Mouse (Mus musculus): ENCODE data around the gene Zc3hav1. TPM values are rescaled to one million over a fixed set of nuclear protein-coding genes. Genes with fewer than 3 reads are reported as not detected.

The Zc3hav1 gene
- 5.8 and 6.3 TPM in 2 replicates for polyA plus RNA-seq (2014; fragmentation: Nextera tagmentation; extraction: Ambion mirVana)

GRCm38 (mm10) chr6:38353811-38354722 is at the start of gene Zc3hav1:
TSS of gene Zc3hav1 (minus strand) at chr6:38354603.
- peak within 1 kb of the TSS; percentile 70 for H3K4me3 ChIP-seq (ENCODE audit: low read depth, low read length)
- ATAC-seq (ENCODE audit: insufficient number of reproducible peaks, insufficient read depth, low FRiP score, low read depth), result peak; percentile 86
- H3K27ac ChIP-seq (ENCODE audit: low read length), result peak within 1 kb of the TSS; percentile 16; the same call in 1 of the 2 replicates
- no peaks in the 10 kb centered on the region for H3K36me3 ChIP-seq (ENCODE audit: control insufficient read depth, insufficient read depth, low read length)
- H3K9me3 ChIP-seq (ENCODE audit: control insufficient read depth, low read depth, low read length), result no peaks in the 10 kb centered on the region
- peaks cover 7% of the 10 kb centered on the region for H3K27me3 ChIP-seq (ENCODE audit: control insufficient read depth, insufficient read depth, low read length)
- peak within 1 kb of the TSS; percentile 55 for H3K4me2 ChIP-seq (replicated peaks; ENCODE audit: low read depth, low read length)
- WGBS, result under 1% methylated on average over 87 of the region's 87 CpGs
- H3K9ac ChIP-seq (replicated peaks; ENCODE audit: low read depth, low read length), result peak within 1 kb of the TSS; percentile 47
- H3K4me1 ChIP-seq (ENCODE audit: control insufficient read depth, insufficient read depth, low read length), result no peaks in the 10 kb centered on the region; the same call in 1 of the 2 replicates

GRCm38 (mm10) chr6:38389671-38390070 is 35.3 kb upstream of the Zc3hav1 start:
- no peak for ATAC-seq (ENCODE audit: insufficient number of reproducible peaks, insufficient read depth, low FRiP score, low read depth)

GRCm38 (mm10) chr6:38381129-38381771 is 26.8 kb upstream of the Zc3hav1 start, which contains the start of gene Ttc26:
TSS of gene Ttc26 (plus strand) at chr6:38381469.
- Histone ChIP-seq H3K9me3 (ENCODE audit: control insufficient read depth, low read depth, low read length) (no peaks in the 10 kb centered on the region), H3K4me1 (ENCODE audit: control insufficient read depth, insufficient read depth, low read length) (no peaks in the 10 kb centered on the region), H3K9ac (replicated peaks; ENCODE audit: low read depth, low read length) (peak within 1 kb of the TSS; percentile 43), H3K36me3 (ENCODE audit: control insufficient read depth, insufficient read depth, low read length) (no peaks in the 10 kb centered on the region), H3K4me3 (ENCODE audit: low read depth, low read length) (peak within 1 kb of the TSS; percentile 45), H3K4me2 (replicated peaks; ENCODE audit: low read depth, low read length) (peak within 1 kb of the TSS; percentile 47), H3K27me3 (ENCODE audit: control insufficient read depth, insufficient read depth, low read length) (no peaks in the 10 kb centered on the region), H3K27ac (ENCODE audit: low read length) (no peak within 1 kb of the TSS)
- WGBS, result under 1% methylated on average over 26 of the region's 26 CpGs
- peak; percentile 89 for ATAC-seq (ENCODE audit: insufficient number of reproducible peaks, insufficient read depth, low FRiP score, low read depth)

More at GRCm38 (mm10) chr6:38389671-38390070, 35.3 kb upstream of the Zc3hav1 start:
- Histone ChIP-seq H3K4me3 (ENCODE audit: low read depth, low read length) (no peak overlapping the region), H3K9ac (replicated peaks; ENCODE audit: low read depth, low read length) (no peak overlapping the region), H3K4me2 (replicated peaks; ENCODE audit: low read depth, low read length) (no peak overlapping the region), H3K9me3 (ENCODE audit: control insufficient read depth, low read depth, low read length) (no peaks in the 10 kb centered on the region), H3K27me3 (ENCODE audit: control insufficient read depth, insufficient read depth, low read length) (no peaks in the 10 kb centered on the region), H3K27ac (ENCODE audit: low read length) (no peak overlapping the region), H3K4me1 (ENCODE audit: control insufficient read depth, insufficient read depth, low read length) (no peaks in the 10 kb centered on the region), H3K36me3 (ENCODE audit: control insufficient read depth, insufficient read depth, low read length) (peaks cover 4% of the 10 kb centered on the region)
- WGBS, result 85% methylated on average over 3 of the region's 3 CpGs

- H3K4me3 ChIP-seq (ENCODE audit: low read depth, low read length), result peak overlapping the region; percentile 45
- peak overlapping the region; percentile 43 for H3K9ac ChIP-seq (replicated peaks; ENCODE audit: low read depth, low read length)
- peak overlapping the region; percentile 47 for H3K4me2 ChIP-seq (replicated peaks; ENCODE audit: low read depth, low read length)
- no peaks in the 10 kb centered on the region for H3K36me3 ChIP-seq (ENCODE audit: control insufficient read depth, insufficient read depth, low read length)
- no peak for ATAC-seq (ENCODE audit: insufficient number of reproducible peaks, insufficient read depth, low FRiP score, low read depth)
- no peaks in the 10 kb centered on the region for H3K9me3 ChIP-seq (ENCODE audit: control insufficient read depth, low read depth, low read length)
- no peaks in the 10 kb centered on the region for H3K4me1 ChIP-seq (ENCODE audit: control insufficient read depth, insufficient read depth, low read length)
- H3K27ac ChIP-seq (ENCODE audit: low read length), result no peak overlapping the region
- WGBS, result 2% methylated on average over 4 of the region's 4 CpGs
- no peaks in the 10 kb centered on the region for H3K27me3 ChIP-seq (ENCODE audit: control insufficient read depth, insufficient read depth, low read length)
Observed at GRCm38 (mm10) chr6:38380764-38381128, 26.3 kb upstream of the Zc3hav1 start.

- Histone ChIP-seq H3K27me3 (ENCODE audit: control insufficient read depth, insufficient read depth, low read length) (no peaks in the 10 kb centered on the region), H3K9me3 (ENCODE audit: control insufficient read depth, low read depth, low read length) (peaks cover 2% of the 10 kb centered on the region; the same call in 1 of the 2 replicates), H3K4me3 (ENCODE audit: low read depth, low read length) (no peak overlapping the region), H3K36me3 (ENCODE audit: control insufficient read depth, insufficient read depth, low read length) (no peaks in the 10 kb centered on the region), H3K9ac (replicated peaks; ENCODE audit: low read depth, low read length) (no peak overlapping the region), H3K27ac (ENCODE audit: low read length) (no peak overlapping the region), H3K4me2 (replicated peaks; ENCODE audit: low read depth, low read length) (no peak overlapping the region), H3K4me1 (ENCODE audit: control insufficient read depth, insufficient read depth, low read length) (no peaks in the 10 kb centered on the region)
- no peak for ATAC-seq (ENCODE audit: insufficient number of reproducible peaks, insufficient read depth, low FRiP score, low read depth)
- 67% methylated on average over 1 of the region's 1 CpGs for WGBS
Observed at GRCm38 (mm10) chr6:38374271-38374670, 19.9 kb upstream of the Zc3hav1 start.

GRCm38 (mm10) chr6:38369945-38370344 is 15.5 kb upstream of the Zc3hav1 start:
- no peak for ATAC-seq (ENCODE audit: insufficient number of reproducible peaks, insufficient read depth, low FRiP score, low read depth)
- H3K9ac ChIP-seq (replicated peaks; ENCODE audit: low read depth, low read length), result no peak overlapping the region
- no peak overlapping the region for H3K4me2 ChIP-seq (replicated peaks; ENCODE audit: low read depth, low read length)
- H3K9me3 ChIP-seq (ENCODE audit: control insufficient read depth, low read depth, low read length), result peaks cover 2% of the 10 kb centered on the region; the same call in 1 of the 2 replicates
- H3K4me3 ChIP-seq (ENCODE audit: low read depth, low read length), result no peak overlapping the region
- no peaks in the 10 kb centered on the region for H3K27me3 ChIP-seq (ENCODE audit: control insufficient read depth, insufficient read depth, low read length)
- H3K36me3 ChIP-seq (ENCODE audit: control insufficient read depth, insufficient read depth, low read length), result no peaks in the 10 kb centered on the region
- no peak overlapping the region for H3K27ac ChIP-seq (ENCODE audit: low read length)
- H3K4me1 ChIP-seq (ENCODE audit: control insufficient read depth, insufficient read depth, low read length), result no peaks in the 10 kb centered on the region
- WGBS, result 75% methylated on average over 3 of the region's 3 CpGs

GRCm38 (mm10) chr6:38364121-38364520 is 9.7 kb upstream of the Zc3hav1 start:
- Histone ChIP-seq H3K9ac (replicated peaks; ENCODE audit: low read depth, low read length) (no peak overlapping the region), H3K4me1 (ENCODE audit: control insufficient read depth, insufficient read depth, low read length) (no peaks in the 10 kb centered on the region)
- ATAC-seq (ENCODE audit: insufficient number of reproducible peaks, insufficient read depth, low FRiP score, low read depth), result no peak

GRCm38 (mm10) chr6:38363370-38363769 is 9.0 kb upstream of the Zc3hav1 start:
- Histone ChIP-seq H3K4me2 (replicated peaks; ENCODE audit: low read depth, low read length) (no peak overlapping the region), H3K9me3 (ENCODE audit: control insufficient read depth, low read depth, low read length) (no peaks in the 10 kb centered on the region), H3K4me1 (ENCODE audit: control insufficient read depth, insufficient read depth, low read length) (no peaks in the 10 kb centered on the region), H3K4me3 (ENCODE audit: low read depth, low read length) (no peak overlapping the region), H3K36me3 (ENCODE audit: control insufficient read depth, insufficient read depth, low read length) (no peaks in the 10 kb centered on the region), H3K27ac (ENCODE audit: low read length) (no peak overlapping the region), H3K9ac (replicated peaks; ENCODE audit: low read depth, low read length) (no peak overlapping the region), H3K27me3 (ENCODE audit: control insufficient read depth, insufficient read depth, low read length) (no peaks in the 10 kb centered on the region)
- no peak for ATAC-seq (ENCODE audit: insufficient number of reproducible peaks, insufficient read depth, low FRiP score, low read depth)
- WGBS, result 83% methylated on average over 4 of the region's 4 CpGs

More at GRCm38 (mm10) chr6:38364121-38364520, 9.7 kb upstream of the Zc3hav1 start:
- H3K9me3 ChIP-seq (ENCODE audit: control insufficient read depth, low read depth, low read length), result no peaks in the 10 kb centered on the region
- no peak overlapping the region for H3K4me2 ChIP-seq (replicated peaks; ENCODE audit: low read depth, low read length)
- no peak overlapping the region for H3K4me3 ChIP-seq (ENCODE audit: low read depth, low read length)
- no peaks in the 10 kb centered on the region for H3K36me3 ChIP-seq (ENCODE audit: control insufficient read depth, insufficient read depth, low read length)
- H3K27ac ChIP-seq (ENCODE audit: low read length), result no peak overlapping the region
- H3K27me3 ChIP-seq (ENCODE audit: control insufficient read depth, insufficient read depth, low read length), result no peaks in the 10 kb centered on the region
